Mouse (Mus musculus) heart, embryonic 11.5 days (tissue): ENCODE results near the gene Acox2. TPM values are rescaled to one million over a fixed set of nuclear protein-coding genes. Genes with fewer than 3 reads are reported as not detected.

Experiments
- ATAC-seq: fragments of 200-750 bp; cut with Nextera tagmentation; replicated peaks from 2 replicates; pipeline ENCODE4 v1.8.0; 2017; ENCODE audit warnings: moderate library complexity; ENCODE audit not compliant: insufficient number of reproducible peaks, low FRiP score, low TSS enrichment
- H3K27ac ChIP-seq: fragments of 300-500 bp; sonication (generic); 2 replicates; pipeline ENCODE4 v1.5.1; 2014; ENCODE audit warnings: mild to moderate bottlenecking, low read depth, low read length
- H3K27me3 ChIP-seq: fragments of 300-500 bp; sonication (generic); 2 replicates; pipeline ENCODE4 v1.6.1; 2014; ENCODE audit warnings: mild to moderate bottlenecking, low read length, mixed read lengths; ENCODE audit not compliant: control insufficient read depth, insufficient read depth
- H3K36me3 ChIP-seq: fragments of 300-500 bp; sonication (generic); 2 replicates; pipeline ENCODE4 v1.6.1; 2014; ENCODE audit warnings: mild to moderate bottlenecking, low read length, moderate library complexity, mixed read lengths; ENCODE audit not compliant: control insufficient read depth, insufficient read depth
- H3K4me1 ChIP-seq: fragments of 300-500 bp; sonication (generic); 2 replicates; pipeline ENCODE4 v1.6.1; 2014; ENCODE audit warnings: low read length; ENCODE audit not compliant: control insufficient read depth, insufficient read depth
- H3K4me2 ChIP-seq: fragments of 300-500 bp; sonication (generic); 2 replicates; pipeline ENCODE4 v1.6.1; 2014; ENCODE audit warnings: mild to moderate bottlenecking, moderate library complexity
- H3K4me3 ChIP-seq: fragments of 300-500 bp; sonication (generic); 2 replicates; pipeline ENCODE4 v1.5.1; 2014; ENCODE audit warnings: low read depth, low read length
- H3K9ac ChIP-seq: fragments of 300-500 bp; sonication (generic); 2 replicates; pipeline ENCODE4 v1.6.1; 2014; ENCODE audit warnings: mild to moderate bottlenecking, low read depth, low read length, moderate library complexity
- H3K9me3 ChIP-seq: fragments of 300-500 bp; sonication (generic); replicated peaks from 2 replicates; pipeline ENCODE4 v1.6.1; 2016; ENCODE audit warnings: low read length; ENCODE audit not compliant: control insufficient read depth
- WGBS: fragments of 180-500 bp; shearing (Covaris S2); extraction: QIAGEN DNeasy Blood & Tissue Kit; methylation state at CpG from one replicate; pipeline ENCODE4 v1.1.7; 2014; ENCODE audit not compliant: insufficient replicate concordance; 5-methylcytosine and 5-hydroxymethylcytosine counted together
- polyA plus RNA-seq: library from polyadenylated mRNA; unstranded; fragments of >200 nt; fragmentation: Nextera tagmentation; extraction: Ambion mirVana; gene quantifications from 2 replicates; pipeline ENCODE4 v1.2.1, GENCODE M21; 2014

The Acox2 gene
- polyA plus RNA-seq, 1 experiment from 2014 or later, result 0.42 TPM

GRCm38 (mm10) chr14:8214299-8215207 lies 44.6 kb downstream of the Acox2 start:
- Histone ChIP-seq H3K36me3 (no peaks in the 10 kb centered on the region), H3K9me3 (no peaks in the 10 kb centered on the region)
- WGBS, result 1% methylated on average over 62 of the region's 63 CpGs

GRCm38 (mm10) chr14:8213803-8214224 lies 45.3 kb downstream of the Acox2 start, which contains the start of gene Kctd6:
Gene Kctd6 (plus strand): TSS chr14:8214140.
- peak; percentile 97 for ATAC-seq
- H3K27me3 ChIP-seq, result no peaks in the 10 kb centered on the region
- H3K4me2 ChIP-seq, result peak within 1 kb of the TSS; percentile 96
- no peaks in the 10 kb centered on the region for H3K36me3 ChIP-seq
- peak within 1 kb of the TSS; percentile 82 for H3K27ac ChIP-seq
- WGBS, result under 1% methylated on average over 39 of the region's 49 CpGs
- H3K9me3 ChIP-seq, result no peaks in the 10 kb centered on the region
- no peaks in the 10 kb centered on the region for H3K4me1 ChIP-seq
- H3K4me3 ChIP-seq, result peak within 1 kb of the TSS; percentile 71
- H3K9ac ChIP-seq, result peak within 1 kb of the TSS; percentile 89

More at GRCm38 (mm10) chr14:8214299-8215207, 44.6 kb downstream of the Acox2 start:
- Histone ChIP-seq H3K9ac (peak overlapping the region; percentile 89), H3K4me3 (peak overlapping the region; percentile 71), H3K4me2 (peak overlapping the region; percentile 96), H3K27me3 (no peaks in the 10 kb centered on the region), H3K4me1 (no peaks in the 10 kb centered on the region), H3K27ac (peak overlapping the region; percentile 82)
- peak; percentile 75 for ATAC-seq

- Histone ChIP-seq H3K36me3 (no peaks in the 10 kb centered on the region), H3K4me2 (no peak overlapping the region), H3K9ac (no peak overlapping the region), H3K4me3 (no peak overlapping the region), H3K27me3 (no peaks in the 10 kb centered on the region), H3K27ac (no peak overlapping the region), H3K4me1 (no peaks in the 10 kb centered on the region), H3K9me3 (no peaks in the 10 kb centered on the region)
- no peak for ATAC-seq
- 77% methylated on average over 2 of the region's 2 CpGs for WGBS
Measured at GRCm38 (mm10) chr14:8212996-8213395, 46.2 kb downstream of the Acox2 start.

- H3K9ac ChIP-seq, result no peak overlapping the region
- H3K4me2 ChIP-seq, result no peak overlapping the region
- no peak overlapping the region for H3K27ac ChIP-seq
- WGBS, result 88% methylated on average over 2 of the region's 2 CpGs
- H3K4me3 ChIP-seq, result no peak overlapping the region
- H3K27me3 ChIP-seq, result no peaks in the 10 kb centered on the region
- peaks cover 12% of the 10 kb centered on the region for H3K4me1 ChIP-seq
- no peaks in the 10 kb centered on the region for H3K36me3 ChIP-seq
- ATAC-seq, result no peak
- H3K9me3 ChIP-seq, result no peaks in the 10 kb centered on the region
Measured at GRCm38 (mm10) chr14:8209896-8210295, 49.3 kb downstream of the Acox2 start.

GRCm38 (mm10) chr14:8208876-8209275 lies 50.3 kb downstream of the Acox2 start:
- no peaks in the 10 kb centered on the region for H3K27me3 ChIP-seq
- peaks cover 12% of the 10 kb centered on the region for H3K4me1 ChIP-seq
- H3K36me3 ChIP-seq, result no peaks in the 10 kb centered on the region
- no peak for ATAC-seq
- WGBS, result 62% methylated on average over 3 of the region's 3 CpGs
- no peak overlapping the region for H3K4me3 ChIP-seq
- H3K9ac ChIP-seq, result 0 out of 2 replicates have a peak overlapping the region, but pooled peaks have one; percentile 8
- no peak overlapping the region for H3K4me2 ChIP-seq
- no peak overlapping the region for H3K27ac ChIP-seq
- H3K9me3 ChIP-seq, result no peaks in the 10 kb centered on the region

- no peaks in the 10 kb centered on the region for H3K36me3 ChIP-seq
- peaks cover 12% of the 10 kb centered on the region for H3K4me1 ChIP-seq
- 77% methylated on average over 5 of the region's 5 CpGs for WGBS
- no peaks in the 10 kb centered on the region for H3K9me3 ChIP-seq
- ATAC-seq, result no peak
- H3K27ac ChIP-seq, result no peak overlapping the region
- H3K27me3 ChIP-seq, result no peaks in the 10 kb centered on the region
- H3K9ac ChIP-seq, result no peak overlapping the region
- H3K4me2 ChIP-seq, result no peak overlapping the region
- H3K4me3 ChIP-seq, result no peak overlapping the region
Measured at GRCm38 (mm10) chr14:8207543-8207942, 51.6 kb downstream of the Acox2 start.

- no peaks in the 10 kb centered on the region for H3K27me3 ChIP-seq
- WGBS, result 27% methylated on average over 5 of the region's 5 CpGs
- H3K9me3 ChIP-seq, result no peaks in the 10 kb centered on the region
- peaks cover 12% of the 10 kb centered on the region for H3K4me1 ChIP-seq
- H3K9ac ChIP-seq, result no peak overlapping the region
- no peak overlapping the region for H3K27ac ChIP-seq
- no peak for ATAC-seq
- no peaks in the 10 kb centered on the region for H3K36me3 ChIP-seq
- no peak overlapping the region for H3K4me2 ChIP-seq
- H3K4me3 ChIP-seq, result no peak overlapping the region
Measured at GRCm38 (mm10) chr14:8207105-8207504, 52.0 kb downstream of the Acox2 start.

GRCm38 (mm10) chr14:8206179-8206910 lies 52.8 kb downstream of the Acox2 start:
- Histone ChIP-seq H3K36me3 (no peaks in the 10 kb centered on the region), H3K4me2 (no peak overlapping the region), H3K4me3 (no peak overlapping the region), H3K27ac (no peak overlapping the region), H3K4me1 (peaks cover 12% of the 10 kb centered on the region), H3K9me3 (no peaks in the 10 kb centered on the region), H3K27me3 (no peaks in the 10 kb centered on the region), H3K9ac (no peak overlapping the region)
- 41% methylated on average over 9 of the region's 9 CpGs for WGBS
- ATAC-seq, result no peak
